Mouse (Mus musculus): ENCODE data around the gene Aicda.

DNA sequence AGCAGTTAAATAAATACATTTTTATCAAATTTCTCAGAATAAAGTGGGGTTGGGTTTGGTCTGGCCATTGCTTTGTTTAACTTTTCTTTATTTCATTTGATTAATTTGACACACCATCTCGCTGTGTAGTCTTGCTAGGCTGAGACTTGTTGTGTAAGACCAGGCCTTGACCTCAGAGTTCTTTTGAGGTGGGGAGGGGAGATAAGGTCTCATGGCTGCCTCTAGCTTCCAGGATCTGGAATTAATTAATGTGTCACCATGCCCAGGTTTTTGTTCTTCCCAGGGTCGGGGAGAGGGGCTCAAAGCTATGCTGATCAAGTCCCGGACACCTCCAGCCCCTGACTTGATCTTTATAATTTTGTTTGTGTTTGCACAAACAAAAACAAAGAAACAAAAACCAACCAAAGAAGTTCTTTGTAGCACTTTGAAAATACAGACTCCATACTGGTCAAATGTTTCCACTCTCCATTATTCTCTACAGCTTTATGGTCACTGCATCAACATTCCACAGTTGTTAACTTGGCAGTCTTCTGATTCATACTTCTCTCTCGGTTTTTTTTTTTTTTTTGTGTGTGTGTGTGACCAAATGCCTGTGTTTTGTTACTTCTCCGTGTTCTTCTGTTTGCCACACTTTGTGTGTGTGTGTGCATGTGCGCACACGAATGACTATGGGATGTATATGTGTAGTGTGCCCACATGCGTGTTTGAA, 22.0 kb upstream of the Aicda start:
- TF ChIP-seq ZC3H11A (IDR thresholded peaks at IDR 0.05; ENCODE audit: borderline replicate concordance, low read depth, low read length) (no peak), MAFK (IDR thresholded peaks at IDR 0.05; ENCODE audit: insufficient read depth, low read depth, low read length) (no peak)

Data from ES-E14 (cell line).